Mouse (Mus musculus) kidney, adult 2 months (tissue): Measurements from ENCODE around the gene Cfdp1.

Experiments used
- CTCF ChIP-seq: fragments of 200-500 bp; conservative IDR thresholded peaks from 2 replicates; pipeline ENCODE4 v1.5.1; 2011; ENCODE audit warnings: low read depth, mild to moderate bottlenecking, control low read depth, low read length, moderate library complexity, mixed read lengths; ENCODE audit not compliant: insufficient read depth, insufficient read length
- POLR2A ChIP-seq: fragments of 200-500 bp; IDR thresholded peaks from one replicate; pipeline ENCODE4 v1.6.1; 2011; ENCODE audit warnings: low read depth, low read length, control low read depth

DNA sequence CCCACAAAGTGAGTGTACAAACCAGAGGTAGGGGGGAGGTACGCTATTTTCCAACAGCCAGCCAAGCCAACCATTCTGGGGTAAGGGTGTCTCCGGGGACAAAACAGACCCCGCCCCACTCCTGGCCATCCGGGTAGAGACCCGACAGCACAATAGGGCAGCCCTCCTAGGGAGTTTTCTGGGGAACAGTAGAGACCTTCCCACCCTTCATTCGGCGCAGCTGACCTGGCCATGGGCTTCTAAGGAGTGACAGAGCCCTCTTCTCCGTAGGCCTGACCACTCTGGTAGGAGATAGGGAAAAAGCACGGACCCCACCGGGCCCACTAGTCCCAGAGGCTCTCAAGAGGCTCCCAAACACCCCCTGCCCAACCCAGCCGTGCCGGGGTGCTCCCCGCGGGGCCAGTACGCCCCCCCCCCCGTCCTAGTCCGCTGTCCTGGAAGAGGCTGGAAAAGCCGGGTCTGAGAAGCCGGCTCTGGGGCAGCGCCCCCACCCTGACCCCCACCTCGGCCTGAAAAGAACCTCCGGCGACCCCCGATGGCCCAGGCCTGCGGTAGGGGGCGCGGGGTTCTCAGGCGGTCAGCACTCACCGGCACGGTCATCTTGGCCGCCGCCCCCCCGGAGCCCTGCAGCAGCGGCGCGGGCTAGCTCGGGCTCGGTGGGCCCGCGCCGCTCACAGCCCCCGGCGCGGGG, 110.8 kb downstream of the Cfdp1 start:
- TF ChIP-seq CTCF, result no peak
- no peak for TF ChIP-seq POLR2A
